Mouse (Mus musculus) B cell, adult 67 days (primary cell): ENCODE data around the gene Gamt. TPM values are rescaled to one million over a fixed set of nuclear protein-coding genes. Genes with fewer than 3 reads are reported as not detected.

Experiments
- total RNA-seq, 2 experiments: library from RNA; stranded (reverse); gene quantifications; 4 replicates each; pipeline ENCODE4 v1.2.4; 2023

Gamt gene
- total RNA-seq, result 1 to 10 TPM; 1.2 to 3.8 TPM

DNA sequence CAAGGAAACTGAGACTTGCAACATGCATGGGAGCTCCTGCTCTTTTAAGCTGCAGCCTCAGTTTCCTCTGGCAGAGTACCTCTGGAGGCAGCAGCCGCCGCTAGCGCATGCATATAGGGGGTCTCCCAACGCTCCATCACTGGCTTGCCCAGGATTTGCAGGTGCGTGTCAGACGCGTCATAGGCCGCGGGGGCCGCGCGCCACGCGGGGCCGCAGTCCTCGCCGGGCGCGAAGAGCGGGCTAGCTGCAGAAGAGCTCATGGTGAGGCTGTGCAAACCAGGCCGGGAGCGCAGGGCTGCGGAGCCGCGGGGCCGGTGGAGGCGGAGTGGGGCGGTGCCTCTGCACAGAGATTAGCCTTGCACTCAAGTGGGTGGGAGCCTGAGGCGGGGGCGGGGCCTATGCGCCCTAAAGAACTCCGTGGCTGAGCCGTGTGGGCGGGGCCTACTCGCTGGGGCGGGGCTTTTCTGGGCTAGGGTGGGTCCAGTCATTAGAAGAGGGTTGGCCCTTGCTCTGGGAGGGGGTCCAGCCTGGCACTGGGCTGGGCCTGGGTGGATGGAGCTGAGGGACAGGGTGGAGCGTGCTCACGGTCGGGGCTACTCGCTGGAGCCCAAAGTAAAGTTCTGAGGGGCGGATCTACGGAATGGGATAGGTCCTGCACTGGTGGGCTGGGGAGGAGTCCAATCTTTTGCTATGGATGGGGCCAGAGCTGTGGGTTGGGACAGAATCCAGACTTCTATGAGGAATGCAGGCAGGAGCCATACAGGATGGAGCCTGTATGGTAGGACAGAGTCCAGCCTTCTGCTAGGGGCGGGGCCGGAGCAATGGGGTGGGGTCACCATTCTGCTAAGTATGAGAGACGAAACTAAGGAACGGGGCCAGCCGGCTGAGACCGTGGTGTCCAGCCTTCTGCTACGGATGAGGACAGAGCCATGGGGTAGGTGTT, at the start of gene Gamt, which contains the start of gene Dazap1:
Gene Gamt, minus strand, starts transcription at position 371 of the 943 bp plus-strand sequence.
Gene Dazap1, plus strand, starts transcription at position 845 of the 943 bp plus-strand sequence.

DNA sequence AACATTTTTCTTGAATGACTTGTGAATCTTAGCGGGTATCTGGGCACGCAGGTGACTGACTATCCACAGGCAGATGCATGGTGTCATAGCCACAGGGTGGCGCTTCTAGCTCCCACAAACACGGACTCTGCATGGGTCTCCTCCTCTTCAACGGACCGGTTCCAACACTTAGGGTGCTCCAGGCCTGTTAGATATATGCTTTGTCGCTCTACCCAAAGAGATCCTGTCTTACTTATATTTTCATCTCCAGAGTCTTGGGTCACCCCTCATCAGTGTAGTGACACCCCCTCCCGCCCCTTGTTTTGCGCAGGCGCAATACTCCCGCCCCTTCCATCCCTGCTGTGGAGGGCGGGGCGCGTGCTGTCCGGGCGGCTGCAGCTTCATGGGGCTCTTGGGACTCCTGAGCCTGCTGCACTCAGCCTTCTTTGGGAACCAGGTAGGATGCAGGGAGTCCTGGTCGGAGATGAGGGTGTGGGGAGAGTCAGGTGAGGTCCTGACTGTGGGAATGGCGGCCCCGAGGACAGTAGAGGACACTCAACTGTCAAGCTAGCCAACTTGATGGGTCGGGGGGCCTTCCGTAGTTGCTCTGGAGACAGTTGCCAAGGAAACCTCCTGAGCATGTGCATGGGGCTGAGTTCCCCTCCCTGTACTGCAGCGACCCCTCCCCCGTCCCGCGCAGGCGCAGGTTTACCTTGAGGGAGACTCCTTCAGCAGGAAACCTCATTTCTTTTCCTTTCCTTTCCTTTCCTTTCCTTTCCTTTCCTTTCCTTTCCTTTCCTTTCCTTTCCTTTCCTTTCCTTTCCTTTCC, 35.0 kb upstream of the Gamt start, which contains the start of gene Apc2:
Gene Apc2, plus strand, starts transcription at position 360 of the 808 bp plus-strand sequence.

DNA sequence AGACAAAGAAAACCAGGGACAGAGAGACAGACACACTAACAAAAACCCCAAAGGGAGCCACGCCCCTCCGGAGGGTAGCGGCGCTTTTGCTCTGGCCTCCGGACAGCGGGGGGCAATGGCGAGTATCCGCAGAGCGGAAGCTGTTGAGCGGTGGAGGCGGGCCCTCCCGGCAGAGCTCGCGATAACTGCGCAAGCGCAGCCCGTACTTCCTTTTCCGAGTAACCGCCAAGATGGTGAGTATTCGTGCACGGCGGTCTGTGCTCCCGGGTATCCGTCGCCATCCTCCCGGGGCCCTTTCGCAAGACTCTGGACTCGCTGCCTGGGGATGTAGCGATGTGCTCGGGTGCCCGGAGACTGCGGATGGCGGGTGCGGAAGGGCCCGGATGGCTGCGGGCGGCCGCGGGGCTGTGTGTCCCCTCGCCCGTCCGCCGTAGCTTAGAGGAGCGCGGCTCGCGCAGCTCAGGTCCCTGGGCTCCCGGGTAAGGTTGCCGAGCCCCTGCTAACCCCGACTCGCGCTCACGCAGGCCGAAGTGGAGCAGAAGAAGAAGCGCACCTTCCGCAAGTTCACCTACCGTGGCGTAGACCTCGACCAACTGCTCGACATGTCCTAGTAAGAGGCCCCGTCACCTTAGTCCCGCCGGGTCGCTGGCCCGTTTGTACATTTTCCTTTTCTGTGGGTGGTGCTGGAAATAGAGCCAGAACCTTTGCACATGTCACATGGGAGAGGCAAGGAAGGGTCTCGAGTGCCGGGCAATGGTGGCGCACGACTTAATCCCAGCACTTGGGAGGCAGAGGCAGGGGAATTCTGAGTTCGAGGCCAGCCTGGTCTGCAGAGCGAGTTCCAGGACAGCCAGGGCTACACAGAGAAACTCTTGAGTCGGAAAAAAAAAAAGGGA, 31.7 kb upstream of the Gamt start, which contains the start of gene Rps15:
Gene Rps15, plus strand, starts transcription at position 203 of the 896 bp plus-strand sequence.

DNA sequence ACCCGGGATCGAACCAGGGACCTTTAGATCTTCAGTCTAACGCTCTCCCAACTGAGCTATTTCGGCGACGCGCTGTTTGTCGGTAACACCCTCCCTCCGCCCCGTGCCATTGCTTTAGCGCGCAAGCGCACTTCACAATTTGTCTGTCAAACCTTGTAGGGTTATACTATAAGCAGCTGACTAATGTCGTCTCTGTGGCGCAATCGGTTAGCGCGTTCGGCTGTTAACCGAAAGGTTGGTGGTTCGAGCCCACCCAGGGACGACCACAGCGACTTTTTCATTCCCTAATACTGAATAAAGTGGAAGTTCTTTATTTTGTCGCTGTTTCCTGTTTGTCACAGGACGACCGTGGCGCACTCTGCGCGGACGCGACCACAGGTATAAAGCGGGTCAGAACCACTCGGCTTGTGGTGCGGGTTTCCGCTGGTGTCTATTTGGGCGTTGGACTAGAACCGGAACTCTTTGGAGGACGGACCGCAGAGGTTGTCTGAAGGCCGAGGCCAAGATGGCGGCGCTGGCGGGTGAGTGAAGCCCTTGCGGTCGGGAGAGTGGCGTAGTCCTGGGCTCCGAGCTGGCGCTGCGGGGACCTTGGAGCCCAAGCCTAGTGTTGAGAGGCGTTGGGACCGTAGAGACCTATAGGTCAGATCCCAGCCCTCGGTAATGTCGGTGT, 11.7 kb downstream of the Gamt start, which contains the start of gene Ndufs7:
Gene Ndufs7, plus strand, starts transcription at position 151 of the 670 bp plus-strand sequence.

DNA sequence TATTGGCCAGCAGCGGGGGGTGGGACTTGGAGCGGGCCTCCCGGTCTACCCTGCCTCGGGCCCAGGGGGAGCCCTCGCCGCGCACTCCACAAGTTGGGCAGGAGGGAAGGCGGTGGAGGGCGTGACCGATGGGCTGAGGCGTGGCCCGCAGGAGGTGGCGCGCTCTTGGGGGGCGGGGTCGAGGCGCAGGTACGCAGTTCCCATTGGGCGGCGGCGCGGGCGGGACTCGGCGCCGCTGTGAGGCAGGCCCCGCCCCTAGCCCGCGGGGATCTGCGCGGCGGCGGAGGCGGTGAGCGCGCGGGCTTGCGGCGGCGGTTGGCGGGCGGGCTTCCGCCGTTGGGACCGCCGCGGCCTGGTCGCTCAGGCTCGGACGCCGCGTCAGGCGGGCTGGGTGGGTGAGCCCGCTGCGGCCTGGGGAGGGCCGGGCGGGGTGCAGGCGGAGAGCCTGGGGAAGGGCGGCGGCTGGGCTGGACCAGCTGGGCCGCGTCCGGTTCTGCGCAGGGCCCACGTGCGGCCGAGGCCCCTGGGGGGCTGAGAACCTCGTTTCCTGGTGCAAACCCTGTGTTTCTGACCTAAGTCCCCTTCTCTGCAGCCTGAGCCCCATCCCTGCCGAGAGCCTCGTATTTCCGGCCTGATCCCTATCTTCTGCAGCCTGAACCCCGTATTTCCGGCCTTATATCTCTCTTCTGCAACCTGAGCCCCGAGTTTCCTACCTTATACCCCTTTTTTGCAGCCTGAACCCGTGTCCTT, 34.2 kb downstream of the Gamt start, which contains the start of gene Mum1:
Gene Mum1, plus strand, starts transcription at position 19 of the 750 bp plus-strand sequence.

Other genes with a start within 250 kb of the Gamt start
- gene Arhgap45, start 244.4 kb downstream of the Gamt start, total RNA-seq, result 100 to 1,000 TPM; 538 to 550 TPM
- 100 to 1,000 TPM in 1 of 2 experiments, 10 to 100 TPM in 1; 91.9 to 101 TPM for gene Polr2e, start 221.2 kb downstream of the Gamt start, total RNA-seq
- 100 to 1,000 TPM; 124 to 133 TPM for gene Gpx4, start 213.8 kb downstream of the Gamt start, total RNA-seq
- 100 to 1,000 TPM; 118 to 128 TPM for gene Sbno2, start 155.4 kb downstream of the Gamt start, total RNA-seq
- 100 to 1,000 TPM; 178 to 181 TPM for gene Stk11, start 145.2 kb downstream of the Gamt start, total RNA-seq
- gene Atp5d, start 122.4 kb downstream of the Gamt start, total RNA-seq, result 100 to 1,000 TPM; 171 to 178 TPM
- gene Cbarp, start 120.2 kb downstream of the Gamt start, total RNA-seq, result 1 to 10 TPM; 4.6 to 4.9 TPM
- gene Midn, start 112.7 kb downstream of the Gamt start, total RNA-seq, result 100 to 1,000 TPM; 153 to 162 TPM
- gene Cirbp, start 95.0 kb downstream of the Gamt start, total RNA-seq, result 100 to 1,000 TPM; 152 to 252 TPM
- gene 1600002K03Rik, start 88.1 kb downstream of the Gamt start, total RNA-seq, result 10 to 100 TPM in 1 of 2 experiments, 1 to 10 TPM in 1; 9.9 to 13.1 TPM
- under 1 TPM in 1 of 2 experiments, not detected in 1; 0.42 TPM for gene Efna2, start 81.5 kb downstream of the Gamt start, total RNA-seq
- 10 to 100 TPM; 79.2 to 79.3 TPM for gene Mum1, start 34.6 kb downstream of the Gamt start, total RNA-seq
- 100 to 1,000 TPM in 1 of 2 experiments, 10 to 100 TPM in 1; 98.1 to 106 TPM for gene Ndufs7, start 11.9 kb downstream of the Gamt start, total RNA-seq
- 100 to 1,000 TPM; 147 to 159 TPM for gene Dazap1, start 474 bp upstream of the Gamt start, total RNA-seq
- 1,000 to 10,000 TPM; 2,823 to 2,836 TPM for gene Rps15, start 31.4 kb upstream of the Gamt start, total RNA-seq
- gene Apc2, start 35.0 kb upstream of the Gamt start, total RNA-seq, result under 1 TPM; 0.24 to 0.35 TPM
- 10 to 100 TPM; 27.6 to 32.1 TPM for gene 2310011J03Rik, start 59.5 kb upstream of the Gamt start, total RNA-seq
- 1 to 10 TPM; 1.0 to 1.1 TPM for gene Pcsk4, start 68.5 kb upstream of the Gamt start, total RNA-seq
- gene Reep6, start 68.9 kb upstream of the Gamt start, total RNA-seq, result under 1 TPM in 1 of 2 experiments, not detected in 1; 0.26 TPM
- gene Adamtsl5, start 87.4 kb upstream of the Gamt start, total RNA-seq, result not detected
- gene Plk5, start 95.4 kb upstream of the Gamt start, total RNA-seq, result not detected
- 1 to 10 TPM; 8.4 to 9.4 TPM for gene Mex3d, start 126.6 kb upstream of the Gamt start, total RNA-seq
- gene Mbd3, start 138.5 kb upstream of the Gamt start, total RNA-seq, result 100 to 1,000 TPM in 1 of 2 experiments, 10 to 100 TPM in 1; 99.8 to 108 TPM
- 10 to 100 TPM; 69.0 to 71.6 TPM for gene Uqcr11, start 145.8 kb upstream of the Gamt start, total RNA-seq
- 100 to 1,000 TPM; 202 to 212 TPM for gene Tcf3, start 172.6 kb upstream of the Gamt start, total RNA-seq
- not detected for gene Onecut3, start 233.8 kb upstream of the Gamt start, total RNA-seq